Mouse (Mus musculus): ENCODE data around the gene Slc19a2.

DNA sequence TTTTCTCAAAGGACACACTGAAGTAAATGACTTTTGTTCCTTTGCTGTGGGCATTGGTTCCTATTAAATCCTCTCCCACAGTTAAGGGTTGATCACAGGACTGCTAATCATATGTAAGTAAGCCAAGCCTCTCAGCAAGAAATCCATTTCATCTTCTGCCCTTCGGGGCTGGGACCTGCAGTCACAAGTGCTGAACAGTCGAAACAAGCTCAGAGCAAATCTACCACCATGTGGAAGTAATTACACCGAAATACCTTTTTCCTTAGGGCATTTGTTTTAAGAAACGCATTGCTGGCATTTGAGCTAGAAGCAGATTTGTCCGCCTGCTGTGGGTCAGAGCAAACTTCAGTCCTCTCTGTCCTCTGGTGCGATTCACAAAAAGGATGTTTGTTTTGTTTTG, 24.8 kb downstream of the Slc19a2 start:
- TF ChIP-seq CTCF (IDR thresholded peaks at IDR 0.05; ENCODE audit: extremely low read depth, insufficient read depth, insufficient read length, insufficient replicate concordance): no peak
- no peak for TF ChIP-seq POLR2A (IDR thresholded peaks at IDR 0.05; ENCODE audit: low read depth, low read length)

All from spleen, adult 2 months (tissue).